Mouse (Mus musculus) testis, adult 2 months (tissue): ENCODE results near the gene Gripap1.

ENCODE experiments used
- CTCF ChIP-seq: fragments of 200-500 bp; IDR thresholded peaks from 2 replicates; pipeline ENCODE4 v1.5.1; 2012; ENCODE audit warnings: low read depth, mild to moderate bottlenecking, inconsistent platforms, low read length, moderate library complexity; ENCODE audit not compliant: control insufficient read depth, insufficient read depth, insufficient replicate concordance
- POLR2A ChIP-seq: fragments of 200-500 bp; IDR thresholded peaks from 2 replicates; pipeline ENCODE4 v1.6.1; 2012; ENCODE audit warnings: low read depth, mild to moderate bottlenecking, inconsistent platforms, low read length, moderate library complexity; ENCODE audit not compliant: control insufficient read depth

- TF ChIP-seq CTCF (no peak), POLR2A (no peak)
These were observed 13.9 kb upstream of the Gripap1 start for GRCm38 (mm10) chrX:7775501-7776205.
